Mouse (Mus musculus): ENCODE measurements at regions not wholly inside any gene's neighbourhood (a gene's known extent, or its start where the extent isn't known, plus 50 kb on each side); places are given as distances from the start of the nearest gene placed in this dataset.

DNA sequence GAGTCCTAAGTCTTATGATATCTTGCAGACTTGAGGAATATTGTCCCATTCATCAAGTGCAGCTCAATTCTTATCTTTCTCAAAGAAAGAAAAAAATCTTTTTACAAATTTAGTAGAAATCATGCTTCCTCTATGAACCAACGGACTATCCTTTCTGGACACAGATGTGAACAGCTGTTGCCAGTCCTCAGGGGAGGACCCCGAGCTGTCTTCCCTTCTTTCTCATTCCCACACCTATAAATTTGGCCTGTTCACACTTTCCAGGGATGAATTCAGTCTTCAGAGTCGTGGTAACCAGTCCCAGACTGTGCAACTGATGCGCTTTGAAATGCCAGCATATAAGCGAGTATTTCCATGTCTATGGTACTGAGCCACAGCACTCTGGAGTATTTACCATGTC lies 214.2 kb upstream of the Pde3a start:
- DNase-seq = no peak

DNA sequence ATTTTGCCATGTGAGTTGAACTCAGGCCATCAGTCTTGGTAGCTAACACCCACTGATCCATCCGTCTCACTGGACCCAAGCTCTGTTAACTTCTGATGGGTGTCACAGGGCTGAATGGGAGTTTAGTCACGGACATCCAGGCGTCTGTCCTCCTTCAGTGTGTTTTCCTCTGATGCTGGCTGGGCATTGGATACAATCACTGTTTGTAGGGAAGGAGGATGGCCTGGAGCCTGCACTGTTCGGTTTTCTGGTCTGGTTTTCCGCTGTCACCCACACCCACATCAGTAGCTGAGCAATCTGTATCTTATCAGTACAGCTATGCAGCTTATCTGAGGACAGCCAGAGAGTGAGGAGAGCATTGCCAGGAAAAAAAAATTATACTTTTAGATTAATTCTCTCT lies 207.7 kb upstream of the Pde3a start:
- DNase-seq = peak; percentile 33 to 42

DNA sequence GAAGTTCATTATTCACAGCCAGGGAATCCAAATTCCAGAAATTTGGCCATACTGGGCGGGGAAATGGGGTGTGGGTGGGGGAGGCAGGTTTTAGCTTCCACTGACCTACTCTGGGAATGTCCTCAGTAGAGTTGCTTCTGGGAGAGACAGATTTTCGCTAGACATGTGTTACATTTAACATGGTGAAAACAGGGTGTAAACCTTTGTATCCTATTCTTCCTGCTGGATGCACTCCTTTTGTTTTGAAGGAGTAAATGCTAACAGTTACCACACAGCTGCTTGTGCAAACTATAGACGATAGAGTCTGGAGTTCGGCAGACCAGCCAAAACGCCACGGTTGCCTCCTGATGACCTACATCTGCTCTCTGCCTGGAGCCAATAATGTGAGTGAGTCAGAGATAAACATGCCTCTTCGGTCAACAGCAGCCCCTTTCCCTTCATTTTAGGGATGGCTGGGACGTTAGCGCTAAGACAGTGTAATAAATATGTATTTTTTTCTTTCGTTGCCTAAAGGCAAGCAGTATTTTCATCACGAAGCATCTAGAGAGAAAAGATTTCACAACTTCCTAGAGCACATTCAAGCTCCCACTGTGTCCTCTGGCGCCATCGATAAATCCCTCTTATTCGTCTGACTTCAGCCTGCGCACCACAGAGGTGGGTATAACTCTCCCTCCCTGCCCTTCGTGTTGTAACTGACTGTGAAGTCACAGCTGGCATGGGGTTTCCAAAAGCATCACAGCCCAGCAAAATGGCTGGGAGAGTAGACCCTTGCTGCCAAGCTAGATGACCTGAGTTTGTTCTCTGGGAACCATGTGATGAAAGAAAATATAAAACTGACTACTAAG lies 207.1 kb upstream of the Pde3a start:
- DNase-seq = peak; percentile 37 to 57

DNA sequence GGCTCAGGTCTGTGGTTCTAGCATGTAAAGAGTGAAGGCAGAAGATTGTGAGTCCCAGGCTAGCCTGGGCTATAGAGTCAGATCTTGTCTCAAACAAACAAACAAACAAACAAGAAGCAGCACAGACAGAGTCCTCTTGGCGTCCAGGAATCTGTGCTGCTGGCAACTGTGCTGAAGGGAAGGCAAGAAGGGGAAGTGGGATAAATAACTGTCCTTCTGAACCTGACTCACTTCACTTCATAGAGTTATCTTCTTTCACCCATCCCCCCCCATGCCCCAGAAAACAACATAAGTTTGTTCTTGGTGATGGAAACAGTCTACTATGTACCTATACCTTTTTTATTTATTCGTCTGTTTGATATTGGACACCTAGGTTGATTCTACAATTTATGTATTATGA lies 200.8 kb upstream of the Pde3a start:
- DNase-seq = no peak

DNA sequence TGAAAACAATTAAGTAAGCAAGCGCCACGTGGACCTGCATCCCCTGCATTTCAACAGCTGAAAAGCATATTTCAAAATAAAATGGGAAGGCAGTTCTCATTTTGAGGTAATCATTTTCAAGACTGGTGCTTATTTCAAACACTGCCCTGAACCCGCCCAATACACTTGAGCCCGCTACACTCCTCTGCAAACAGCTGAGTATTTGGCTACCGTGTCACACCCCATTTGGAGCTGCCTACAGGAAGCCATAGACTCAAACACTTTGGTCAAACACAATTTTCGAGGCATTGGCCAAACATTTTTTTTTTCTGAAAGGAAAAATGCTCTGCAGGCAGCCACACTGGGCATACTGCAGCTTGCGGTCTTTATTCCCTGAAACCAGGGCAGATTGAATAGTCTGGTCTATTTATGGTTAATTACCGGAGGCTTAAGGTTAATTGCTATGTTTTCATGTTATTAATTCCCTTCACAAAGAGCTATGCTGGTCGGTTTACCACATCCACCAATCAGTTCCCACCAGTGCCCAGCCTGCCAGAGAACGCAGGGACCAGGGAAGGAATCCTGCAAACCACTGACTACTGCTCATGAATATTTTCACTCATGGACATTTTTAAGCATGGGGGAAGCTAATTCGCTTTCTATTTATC lies 198.9 kb upstream of the Pde3a start:
- DNase-seq = peak; percentile 23 to 41

DNA sequence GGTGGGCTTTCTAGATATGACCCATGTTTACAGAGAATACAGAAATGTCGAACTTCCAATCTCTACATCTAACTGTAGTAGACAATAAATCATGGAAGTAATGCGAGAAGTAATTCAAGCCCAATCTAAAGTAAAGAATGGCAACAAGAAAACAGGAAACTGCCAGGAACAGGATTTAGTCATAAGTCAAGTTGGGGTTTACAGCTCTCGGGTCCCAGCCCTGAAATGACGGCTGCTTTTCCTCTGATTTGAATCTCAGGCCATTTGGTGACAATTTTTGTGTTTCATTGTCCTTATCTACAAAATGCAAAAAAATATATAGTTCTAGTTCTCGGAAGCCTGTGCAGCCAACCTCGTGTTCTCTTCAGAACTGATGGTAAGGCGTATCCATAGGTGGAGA lies 195.0 kb upstream of the Pde3a start:
- no peak for DNase-seq

DNA sequence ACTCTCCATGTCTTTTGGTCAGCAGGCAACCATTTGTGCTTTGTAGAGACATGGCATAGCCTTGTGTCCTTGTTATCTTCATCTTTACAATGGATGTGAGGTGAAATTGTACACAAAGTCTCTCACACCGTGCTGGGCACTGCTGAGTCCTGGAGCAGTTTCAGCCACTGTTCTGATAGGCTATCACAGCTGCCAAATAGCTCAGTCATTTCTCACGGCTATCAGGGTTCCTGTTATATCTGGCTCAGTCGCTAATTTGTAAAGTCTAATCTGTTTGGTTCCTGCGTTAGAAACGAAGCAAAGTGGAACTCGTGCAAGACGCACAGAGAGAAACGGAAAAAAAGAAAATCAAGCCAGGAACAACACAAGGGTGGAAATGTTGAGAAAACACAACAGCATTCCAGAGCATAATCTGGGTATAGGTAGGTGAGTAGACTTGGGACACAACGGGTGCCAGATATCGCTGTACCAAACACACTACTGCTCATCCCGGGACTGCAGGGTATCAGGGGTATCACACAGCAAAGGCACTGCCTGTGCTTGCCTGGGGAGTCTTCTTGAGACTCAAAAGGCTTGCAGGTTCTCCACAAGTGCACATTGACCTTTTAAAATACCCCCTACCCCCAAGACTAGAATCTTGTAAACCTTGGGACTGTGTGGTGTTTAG lies 189.7 kb upstream of the Pde3a start:
- DNase-seq = no peak

DNA sequence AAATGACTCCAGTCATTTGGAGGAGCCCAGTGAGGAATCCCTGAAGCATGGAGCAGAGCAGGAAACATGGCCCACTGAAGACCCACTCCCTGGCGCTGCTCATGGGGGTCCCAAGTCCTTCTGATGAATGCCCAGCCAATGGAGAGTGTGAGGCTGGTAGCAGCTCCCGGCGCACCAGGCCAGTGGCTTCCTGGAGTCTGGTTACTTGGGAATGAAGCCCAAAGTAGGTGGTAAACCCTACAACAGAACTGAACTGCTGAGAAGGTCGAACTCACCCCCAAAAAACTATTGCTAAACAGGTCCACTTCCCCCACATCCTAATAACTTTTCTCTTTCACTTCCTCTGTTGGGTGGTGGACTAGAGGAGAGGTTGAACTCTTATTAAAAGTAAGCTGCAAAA lies 183.3 kb upstream of the Pde3a start:
- no peak for DNase-seq

DNA sequence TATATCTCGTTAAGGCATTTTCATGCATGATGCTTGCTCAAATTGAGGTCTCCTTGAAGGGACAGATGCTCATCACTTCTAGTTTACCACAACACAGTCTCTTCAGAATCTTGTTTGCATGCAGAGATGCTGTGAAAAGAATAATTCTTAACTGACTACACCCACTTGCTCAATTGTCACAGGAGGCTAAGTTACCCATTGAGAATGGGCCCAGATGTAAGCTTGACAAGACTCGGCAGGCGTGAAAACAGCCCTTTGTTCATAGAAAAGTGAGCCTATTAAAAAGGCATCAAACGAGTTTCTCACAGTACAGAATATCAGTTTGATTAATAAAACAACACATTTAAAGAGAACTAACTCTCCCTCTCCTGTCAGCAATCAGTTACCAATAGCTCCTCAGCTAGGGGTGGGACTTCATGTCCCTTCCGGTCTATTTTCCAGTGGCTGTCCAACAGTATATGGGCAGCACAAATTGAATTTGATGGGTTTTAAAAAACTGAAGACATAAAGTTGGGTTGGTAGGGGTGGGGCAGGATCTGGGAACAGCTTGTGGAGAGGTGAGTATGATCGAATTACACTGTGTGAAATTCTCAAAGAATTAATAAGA lies 180.1 kb upstream of the Pde3a start:
- no peak for DNase-seq

DNA sequence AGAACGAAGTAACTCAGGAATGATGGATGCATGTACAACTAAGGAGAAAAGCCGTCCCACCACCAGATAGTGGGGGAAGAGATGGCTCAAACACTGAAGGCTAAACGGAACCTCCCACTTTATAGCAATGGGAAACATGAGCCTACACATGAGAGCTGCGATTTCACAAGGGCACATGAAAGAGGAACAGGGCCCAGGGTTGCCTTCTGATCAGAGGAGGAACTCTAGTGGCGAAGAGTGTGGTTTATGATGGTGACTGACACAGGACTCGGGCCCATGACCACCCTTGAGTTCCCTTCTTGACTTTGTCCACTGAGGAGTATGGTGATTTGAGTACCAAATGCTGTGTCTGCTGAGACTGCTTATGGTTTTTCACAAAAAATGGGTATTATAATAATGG lies 179.2 kb upstream of the Pde3a start:
- DNase-seq = peak in 1 of 2 experiments; percentile 5

DNA sequence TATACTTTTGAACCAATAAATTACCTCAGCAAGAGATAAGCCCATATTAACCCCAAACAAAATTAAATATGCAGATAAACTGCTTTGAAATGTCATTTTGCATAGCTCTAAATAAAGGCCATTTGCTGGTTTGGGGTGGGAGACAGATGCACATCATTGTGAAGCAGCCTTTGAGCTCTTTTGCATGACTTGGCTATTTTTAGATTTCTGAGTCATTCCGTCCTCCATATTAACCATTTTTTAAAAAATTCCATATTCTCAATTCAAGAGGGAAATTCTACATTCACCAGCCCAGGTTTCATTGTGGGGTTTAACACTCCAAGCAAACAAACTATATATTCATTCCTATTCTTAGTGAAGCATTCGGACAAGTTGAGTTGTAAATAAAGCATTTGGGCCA lies 177.6 kb upstream of the Pde3a start:
- DNase-seq = no peak

DNA sequence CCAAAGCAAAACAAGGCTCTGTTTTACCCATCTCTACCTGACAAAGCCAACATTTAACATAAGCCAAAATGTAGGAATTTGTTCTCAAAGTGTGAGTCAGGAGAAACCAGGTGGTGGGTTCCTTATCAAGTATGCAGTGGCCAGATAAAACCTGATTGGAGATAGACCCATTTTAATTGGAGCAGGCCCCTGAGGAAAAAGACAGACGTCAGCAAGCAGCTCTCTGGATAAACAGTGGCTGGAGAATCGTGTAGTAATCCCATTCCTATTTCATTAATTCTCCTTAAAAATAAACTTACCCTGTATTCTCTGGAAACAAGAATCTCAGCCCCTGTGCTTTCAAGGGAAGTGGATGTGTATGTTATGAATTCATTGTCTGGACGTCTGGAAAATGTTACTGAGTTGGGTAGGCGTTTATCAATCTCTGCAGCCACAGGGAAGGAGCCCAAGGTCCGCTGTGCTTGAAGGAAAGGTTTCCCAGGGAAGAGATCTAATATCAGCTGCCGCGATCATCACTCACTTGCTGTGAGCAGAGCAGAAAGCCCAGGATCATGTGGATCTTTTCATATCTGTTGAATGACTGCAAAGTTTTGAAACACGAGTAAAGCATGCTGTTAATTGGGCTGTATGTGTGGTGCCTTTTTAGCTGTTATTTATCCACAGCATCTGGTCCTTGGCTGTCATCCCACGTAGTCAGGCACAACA lies 157.8 kb upstream of the Pde3a start:
- DNase-seq = peak; percentile 18 to 51

DNA sequence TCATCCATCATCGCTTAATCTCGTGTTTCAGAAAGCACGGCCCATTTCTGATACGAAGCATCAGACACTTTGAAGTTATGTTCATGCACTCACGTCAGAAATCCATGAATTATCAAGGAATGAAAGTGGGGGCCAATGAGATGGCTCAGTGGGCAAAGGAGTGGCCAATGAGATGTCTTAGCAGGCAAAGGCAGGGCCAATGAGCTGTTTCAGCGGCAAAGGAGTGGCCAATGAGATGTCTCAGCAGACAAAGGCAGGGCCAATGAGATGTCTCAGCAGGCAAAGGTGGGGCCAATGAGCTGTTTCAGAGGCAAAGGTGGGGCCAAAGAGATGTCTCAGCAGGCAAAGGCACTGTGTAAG lies 157.3 kb upstream of the Pde3a start:
- peak in 1 of 2 experiments; percentile 7 for DNase-seq

DNA sequence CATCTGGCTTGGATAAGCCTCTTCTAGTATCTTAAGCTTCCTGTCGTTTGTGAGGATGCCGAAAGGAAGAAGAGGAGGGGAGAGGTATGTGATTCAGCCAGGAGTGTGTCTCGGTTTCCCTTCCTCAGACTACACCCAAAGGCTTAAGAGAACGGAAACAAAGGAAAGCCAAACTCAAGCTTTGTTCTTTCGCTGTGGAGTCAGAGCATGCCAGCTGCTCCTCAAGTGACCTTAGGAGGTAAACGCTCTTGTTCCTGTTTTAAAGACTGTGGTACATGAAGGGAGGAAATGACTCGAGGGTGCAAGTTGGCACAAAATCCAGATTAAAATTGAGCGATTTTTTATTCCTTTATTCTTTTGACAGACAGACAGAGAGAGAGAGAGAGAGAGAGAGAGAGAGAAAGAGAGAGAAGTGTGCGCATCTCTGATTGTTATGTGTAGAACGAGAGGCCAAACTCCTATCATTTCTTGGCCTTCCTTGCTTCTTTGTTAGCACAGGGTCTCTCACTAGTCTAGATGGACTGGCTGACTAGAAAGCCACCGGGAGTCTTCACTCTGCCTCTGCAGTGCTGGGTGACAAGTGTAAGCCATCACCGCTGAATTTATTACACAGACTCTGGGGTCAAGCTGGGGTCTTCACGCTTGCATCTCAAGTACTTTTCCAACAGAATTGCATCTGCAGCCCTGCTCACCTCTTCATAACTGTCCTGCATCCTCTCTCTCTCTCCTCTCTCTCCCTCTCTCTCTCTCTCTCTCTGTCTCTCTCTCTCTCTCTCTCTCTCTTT lies 151.5 kb upstream of the Pde3a start:
- peak; percentile 31 to 55 for DNase-seq

DNA sequence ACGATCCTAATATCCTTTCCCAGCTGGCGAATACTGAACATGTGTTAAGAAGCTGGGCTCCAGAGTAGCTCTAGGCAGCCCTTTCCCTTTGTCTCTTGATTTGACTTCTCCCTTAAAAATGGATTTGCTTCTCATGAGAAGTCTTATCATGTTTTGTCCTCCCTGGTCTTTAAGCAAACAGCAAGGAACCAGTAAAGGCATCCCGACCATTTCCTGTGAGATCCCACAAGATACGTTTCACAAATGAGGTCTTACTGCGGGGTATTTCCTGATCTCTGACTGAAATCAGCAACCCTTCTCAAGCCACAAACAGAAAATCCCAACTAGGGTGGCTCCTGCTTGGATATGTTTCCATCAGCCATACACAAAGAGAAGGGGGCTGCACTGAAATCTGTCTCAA lies 130.8 kb upstream of the Pde3a start:
- DNase-seq = no peak

DNA sequence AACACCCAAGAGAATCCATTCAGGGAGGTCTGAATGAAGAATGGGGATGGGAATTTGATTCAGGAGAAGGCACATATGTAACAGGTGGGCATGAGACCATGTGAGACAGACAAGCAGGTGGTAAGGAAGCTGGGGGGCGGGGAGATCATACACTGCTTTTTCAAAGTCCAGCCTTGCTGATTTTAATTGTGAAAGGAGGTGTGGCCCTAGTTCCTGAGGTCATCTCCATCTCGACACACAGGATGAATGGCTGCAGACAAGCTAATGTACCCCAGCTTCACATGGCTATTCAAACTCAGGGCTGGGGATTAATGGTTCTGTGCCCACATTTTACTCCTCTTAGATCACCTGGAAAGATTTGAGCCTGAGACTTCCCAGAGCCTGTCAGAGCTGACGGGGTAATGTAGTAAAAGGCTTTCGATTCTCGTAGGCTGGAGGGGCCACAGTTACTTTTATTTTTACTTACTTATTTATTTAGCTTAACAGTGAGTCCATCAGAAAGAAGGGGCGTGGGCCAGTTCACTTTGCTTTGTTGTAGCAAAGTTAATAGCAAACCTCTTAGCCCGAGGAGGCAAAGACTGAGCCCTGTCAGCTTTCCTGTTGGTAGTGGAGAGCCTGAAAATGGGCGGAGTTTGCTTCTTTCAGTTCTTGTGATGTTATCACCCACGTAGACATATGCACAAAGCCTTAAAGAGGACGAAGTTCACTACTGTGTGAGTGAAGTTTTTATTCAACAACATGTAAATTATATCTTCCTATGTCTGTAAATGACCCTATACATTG lies 122.3 kb upstream of the Pde3a start:
- no peak for DNase-seq

DNA sequence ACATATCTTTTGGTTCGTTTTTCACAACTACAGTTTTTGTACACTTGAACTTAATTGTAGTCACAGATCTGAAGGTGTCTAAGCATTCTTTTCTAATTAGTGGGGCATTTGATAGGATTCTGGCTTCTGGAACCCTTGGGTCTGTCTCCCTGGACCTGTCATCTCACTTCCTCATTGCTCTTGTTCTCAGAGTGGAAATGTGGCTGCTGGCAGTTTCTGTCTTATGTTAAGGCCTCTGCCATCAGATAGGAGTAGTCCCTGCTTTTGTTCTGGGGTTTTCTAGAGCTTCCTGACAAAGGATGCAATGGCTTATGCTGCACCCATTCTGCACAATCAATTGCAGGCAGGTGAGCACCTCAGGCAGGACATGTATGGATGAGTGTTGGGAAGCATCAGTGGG lies 119.5 kb upstream of the Pde3a start:
- no peak for DNase-seq

DNA sequence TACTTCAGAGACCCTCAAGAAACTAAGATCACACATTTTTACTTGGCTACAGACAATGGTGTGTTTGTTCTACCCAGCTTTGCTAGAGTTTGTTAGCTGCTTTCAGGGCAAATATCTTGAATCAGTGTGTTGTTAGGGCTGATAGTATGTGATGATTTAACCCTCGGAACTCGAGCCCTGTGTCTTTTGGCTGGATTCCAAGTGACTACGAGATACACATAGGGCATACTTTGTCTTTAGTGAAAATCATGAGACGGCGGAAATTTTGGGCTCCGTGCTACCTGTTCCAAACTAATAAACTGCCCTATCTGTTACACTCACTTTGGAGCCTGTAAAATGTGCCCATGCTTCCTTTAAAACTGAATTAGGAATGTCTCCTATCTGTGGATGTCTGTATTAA lies 114.9 kb upstream of the Pde3a start:
- no peak for DNase-seq

DNA sequence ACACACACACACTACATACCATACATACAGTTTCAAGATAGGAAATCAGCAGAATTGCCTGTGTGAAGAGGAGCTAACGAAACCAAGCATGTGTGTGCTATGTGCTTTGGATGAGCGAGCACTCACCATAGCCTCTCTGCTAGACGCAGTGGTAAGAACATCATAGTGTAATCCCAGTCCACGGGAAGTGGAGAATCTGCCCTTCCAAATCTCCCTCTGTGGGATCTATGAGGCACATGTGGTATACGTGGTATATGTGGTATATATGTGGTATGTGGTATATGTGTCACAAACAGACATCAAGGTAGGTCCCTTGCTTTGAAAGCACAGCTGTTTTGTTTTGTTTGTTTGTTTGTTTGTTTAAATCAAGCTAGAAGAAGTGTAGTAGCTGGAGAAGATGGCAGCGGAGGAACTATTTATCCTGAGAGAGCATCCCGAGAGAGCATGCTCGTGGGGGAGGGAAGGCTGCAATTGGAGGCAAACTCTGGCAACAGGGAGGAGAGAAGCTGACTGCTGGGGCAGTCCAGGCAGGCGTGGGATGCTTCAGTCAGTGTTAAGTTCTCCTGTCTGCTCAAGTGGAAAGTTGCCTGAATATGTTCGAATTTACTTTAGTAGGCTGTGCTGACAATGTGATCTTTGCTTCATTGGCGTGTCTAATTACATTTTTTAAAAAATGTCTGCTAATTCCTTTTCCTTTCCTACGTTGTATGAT lies 112.2 kb upstream of the Pde3a start:
- DNase-seq = no peak

DNA sequence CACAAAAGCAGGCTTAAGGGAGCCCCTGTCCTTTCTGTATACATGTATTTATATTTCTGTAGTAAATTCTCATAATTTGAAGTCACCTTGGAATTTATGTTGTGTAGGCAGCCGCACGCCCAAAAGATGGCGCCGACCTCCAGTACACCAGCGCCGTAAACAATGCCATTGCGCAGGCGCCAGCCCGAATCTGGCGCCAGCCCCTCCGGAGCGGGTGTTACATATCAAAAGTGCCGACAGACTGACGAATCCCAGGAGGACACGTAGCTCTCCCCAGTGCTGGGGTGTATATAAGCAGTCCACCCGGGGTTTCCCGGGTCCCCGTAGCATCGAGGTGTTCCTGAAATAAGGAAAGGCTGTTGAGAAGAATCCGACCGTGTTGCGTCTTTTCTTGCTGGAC lies 108.1 kb upstream of the Pde3a start:
- no peak for DNase-seq

Measured in lung, adult 18-20 months (tissue).